Mouse (Mus musculus): ENCODE measurements around the gene Rin2.

The Rin2 gene

GRCm38 (mm10) chr2:145831949-145832835 is 157.2 kb downstream of the Rin2 start:
- DNase-seq = peak; percentile 76

GRCm38 (mm10) chr2:145832836-145833221 is 157.8 kb downstream of the Rin2 start:
- DNase-seq = no peak

GRCm38 (mm10) chr2:145833341-145833740 is 158.3 kb downstream of the Rin2 start:
- no peak for DNase-seq

DNA sequence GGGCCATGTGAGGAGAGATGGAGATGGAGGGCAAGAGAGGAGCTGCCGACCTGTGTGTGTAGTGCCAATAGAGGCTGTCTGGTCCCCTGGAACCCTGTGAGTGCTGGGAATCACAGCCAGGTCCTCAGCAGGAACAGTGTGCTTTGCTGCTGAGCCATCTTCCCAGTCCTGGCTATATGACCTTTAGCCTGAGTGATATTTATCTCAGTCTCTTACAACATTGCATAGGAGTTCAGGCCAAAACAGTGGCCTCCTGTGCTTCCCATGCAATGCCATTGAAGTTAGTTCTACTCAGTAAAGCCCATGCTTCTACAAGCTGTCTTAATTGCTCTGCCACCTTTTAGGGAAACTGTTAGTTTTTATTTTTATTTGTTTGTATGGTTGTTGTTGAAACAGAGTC is 160.9 kb downstream of the Rin2 start:
- no peak for DNase-seq

GRCm38 (mm10) chr2:145838675-145839074 is 163.7 kb downstream of the Rin2 start:
- DNase-seq = no peak

DNA sequence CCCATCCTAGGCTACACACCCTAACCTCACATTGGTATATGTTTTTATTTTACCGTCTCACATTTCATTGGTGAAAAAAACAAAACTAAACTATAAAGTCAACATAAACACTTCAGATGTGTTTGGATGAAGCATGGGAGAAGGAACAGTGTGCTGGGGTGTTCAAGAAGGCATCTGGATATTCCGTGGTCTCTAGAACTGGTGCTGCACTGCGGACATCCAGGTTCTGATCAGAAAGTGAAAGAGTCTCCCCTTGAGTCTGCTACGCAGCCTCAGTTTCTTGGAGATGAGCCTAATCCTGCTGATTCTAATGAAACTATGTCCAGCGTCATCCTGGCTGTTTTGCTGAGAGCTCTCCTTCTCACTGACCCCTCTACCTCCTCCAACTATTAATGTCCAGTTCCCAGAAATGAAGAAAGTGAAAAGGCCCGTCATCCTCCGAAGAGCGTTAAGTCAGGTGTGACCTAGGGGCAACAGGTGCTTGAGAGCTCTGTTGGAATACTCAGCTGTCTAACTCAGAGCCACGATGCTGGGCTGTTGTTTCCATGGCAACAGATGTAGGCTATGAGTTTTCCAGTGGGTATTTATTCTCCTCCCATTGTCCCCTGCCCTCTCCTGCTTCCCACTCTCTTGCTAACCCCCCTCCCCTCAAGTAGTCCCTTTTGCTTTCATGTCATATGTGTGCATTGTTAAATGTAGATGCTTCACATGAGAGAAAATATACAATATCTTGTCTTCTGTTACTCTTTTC is 164.7 kb downstream of the Rin2 start:
- DNase-seq = no peak

DNA sequence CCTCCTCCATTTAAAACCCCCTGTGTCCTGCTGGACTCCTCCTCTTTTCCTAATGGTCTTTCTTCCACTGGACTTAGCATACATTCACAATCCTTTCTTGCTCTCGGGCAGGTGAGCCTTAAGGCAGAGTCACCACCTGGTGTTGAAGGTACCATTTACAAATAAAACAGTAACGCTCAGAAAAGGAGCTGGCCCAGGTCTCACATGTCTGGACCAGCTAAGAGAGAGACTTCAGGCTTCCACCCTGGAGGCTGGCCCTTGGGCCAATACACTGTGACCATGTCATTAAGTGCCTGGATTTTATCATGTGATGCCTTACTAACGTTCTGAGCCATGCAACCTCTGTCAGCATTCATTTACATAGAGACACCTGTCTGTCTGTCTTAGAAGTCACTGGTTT is 165.3 kb downstream of the Rin2 start:
- DNase-seq = no peak

DNA sequence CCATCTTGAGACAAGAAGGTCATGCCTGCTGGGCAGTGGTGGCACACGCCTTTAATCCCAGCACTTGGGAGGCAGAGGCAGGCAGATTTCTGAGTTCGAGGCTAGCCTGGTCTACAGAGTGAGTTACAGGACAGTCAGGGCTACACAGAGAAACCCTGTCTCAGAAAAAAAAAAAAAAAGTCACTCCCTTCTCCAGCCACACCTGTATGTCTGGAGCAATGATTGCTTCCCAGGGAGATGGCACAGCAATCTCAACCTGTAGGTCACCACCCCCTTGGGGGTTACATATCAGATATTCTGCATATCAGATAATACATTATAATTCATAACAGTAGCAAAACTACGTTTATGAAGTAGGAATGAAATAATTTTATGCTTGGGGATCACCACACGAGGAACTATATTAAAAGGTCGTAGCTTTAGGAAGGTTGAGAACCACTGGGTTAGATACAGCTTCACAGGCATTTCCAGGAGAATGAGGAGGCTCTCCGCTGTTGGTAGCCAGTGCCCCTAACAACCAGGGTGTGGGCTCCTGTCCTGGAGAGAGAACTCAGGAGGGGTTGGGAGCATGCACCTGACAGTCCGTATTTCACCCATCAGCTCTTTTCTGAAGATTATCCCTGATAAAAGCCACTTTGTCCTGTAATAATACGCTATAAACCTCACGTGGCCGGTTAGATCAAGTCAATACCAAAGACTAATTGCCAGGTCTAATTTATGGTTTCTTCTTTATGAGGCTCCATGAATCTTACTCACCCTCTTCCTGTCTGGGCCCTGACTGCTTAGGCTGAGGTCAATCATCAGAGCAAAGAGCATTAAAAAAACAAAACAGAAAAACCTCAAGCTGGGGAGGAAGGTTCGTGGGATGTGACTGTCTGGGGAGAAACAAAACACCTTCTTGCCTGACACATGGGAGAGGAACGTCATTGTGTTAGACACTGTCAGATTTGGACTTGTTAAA is 166.2 kb downstream of the Rin2 start:
- DNase-seq = no peak

DNA sequence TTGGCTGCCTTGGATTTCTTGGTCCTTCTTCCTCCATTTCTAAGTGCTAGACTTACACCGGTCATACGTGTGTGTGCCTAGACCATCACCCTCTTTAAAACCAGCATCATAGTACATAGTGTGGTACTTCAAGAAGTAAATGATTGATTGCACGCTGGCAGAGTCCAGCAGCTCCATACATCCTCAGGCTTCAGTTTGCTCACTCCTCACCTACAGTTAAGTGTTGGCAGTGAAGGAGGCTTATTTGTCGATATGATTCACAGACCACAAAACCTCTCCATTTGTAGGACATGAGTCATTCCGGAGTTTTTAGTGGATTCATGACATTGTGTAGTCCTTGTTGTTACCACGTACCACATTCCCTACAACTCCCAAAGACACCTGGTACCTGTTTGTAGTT is 168.3 kb downstream of the Rin2 start:
- no peak for DNase-seq

- DNase-seq = no peak
Observed at GRCm38 (mm10) chr2:145846595-145846994, 171.6 kb downstream of the Rin2 start.

- no peak for DNase-seq
Observed at GRCm38 (mm10) chr2:145849170-145849905, 174.3 kb downstream of the Rin2 start.

- no peak for DNase-seq
Observed at GRCm38 (mm10) chr2:145850779-145851178, 175.8 kb downstream of the Rin2 start.

- no peak for DNase-seq
Observed at GRCm38 (mm10) chr2:145855831-145856230, 180.8 kb downstream of the Rin2 start.

GRCm38 (mm10) chr2:145857864-145858263 is 182.8 kb downstream of the Rin2 start:
- peak; percentile 29 for DNase-seq

GRCm38 (mm10) chr2:145859442-145859931 is 184.5 kb downstream of the Rin2 start:
- peak; percentile 10 for DNase-seq

GRCm38 (mm10) chr2:145859932-145860801 is 185.2 kb downstream of the Rin2 start:
- DNase-seq = peak; percentile 83

GRCm38 (mm10) chr2:145861193-145862123 is 186.4 kb downstream of the Rin2 start:
- DNase-seq = peak; percentile 15

GRCm38 (mm10) chr2:145862206-145862817 is 187.3 kb downstream of the Rin2 start:
- DNase-seq = peak; percentile 78

- no peak for DNase-seq
Observed at GRCm38 (mm10) chr2:145865344-145865743, 190.3 kb downstream of the Rin2 start.

Measured in retina, postnatal 1 day (tissue).